Mouse (Mus musculus): ENCODE results near the gene Polq. TPM values are rescaled to one million over a fixed set of nuclear protein-coding genes. Genes with fewer than 3 reads are reported as not detected.

The Polq gene
- total and polyA plus RNA-seq, 3 experiments: 19.1 to 27.0 (median 23.6) TPM

GRCm38 (mm10) chr16:36987399-36987798 is 24.2 kb upstream of the Polq start:
- Histone ChIP-seq H3K4me3 (replicated peaks in 1 of 3; ENCODE audit: low read depth in 2 of 3, low read length in 2 of 3, poor library complexity in 1 of 3) (no peak overlapping the region), H3K27ac (ENCODE audit: insufficient read depth, low read depth) (no peak overlapping the region), H3K9ac (ENCODE audit: insufficient read depth, low read depth) (no peak overlapping the region), H3K4me1 (ENCODE audit: control insufficient read depth in 1 of 2, insufficient read depth in 2 of 2) (peaks cover 30 to 74% of the 10 kb centered on the region in 2 experiments), H3K27me3 (replicated peaks) (no peaks in the 10 kb centered on the region), H3K4me2 (ENCODE audit: insufficient read depth, low read depth, poor library complexity, severe bottlenecking) (no peak overlapping the region), H3K79me2 (replicated peaks; ENCODE audit: control insufficient read depth, extremely low read depth, insufficient read depth, poor library complexity, severe bottlenecking) (no peaks in the 10 kb centered on the region), H3K36me3 (replicated peaks in 1 of 2; ENCODE audit: control insufficient read depth in 1 of 2, insufficient read depth in 1 of 2, low read length in 1 of 2) (no peaks in the 10 kb centered on the region), H3K9me3 (replicated peaks; ENCODE audit: low read length) (peaks cover 1% of the 10 kb centered on the region)
- no peak for TF ChIP-seq MAFK (IDR thresholded peaks at IDR 0.05; ENCODE audit: insufficient replicate concordance, low read length)
- TF ChIP-seq ZNF384 (IDR thresholded peaks at IDR 0.05; ENCODE audit: low read depth, low read length): no peak
- TF ChIP-seq JUND (conservative IDR thresholded peaks at IDR 0.05; ENCODE audit: low read depth, low read length): no peak
- no peak for TF ChIP-seq ZKSCAN1 (IDR thresholded peaks at IDR 0.05; ENCODE audit: borderline replicate concordance, low read depth, low read length)
- no peak for TF ChIP-seq USF2 (conservative IDR thresholded peaks at IDR 0.05; ENCODE audit: low read depth, low read length)
- TF ChIP-seq SIN3A (IDR thresholded peaks at IDR 0.05; ENCODE audit: low read length): no peak
- no peak for TF ChIP-seq NELFE (IDR thresholded peaks at IDR 0.05; ENCODE audit: low read depth, low read length)
- no peak for DNase-seq (ENCODE audit: extremely low read depth)
- in situ Hi-C loops (cut with MboI; ENCODE audit: low pct_ligation_motif_present, low pct_unique_long_range_greater_than_20kb, low sequenced_read_pairs): no loop called here
- dilution Hi-C loops (cut with MboI; ENCODE audit: extremely low pct_ligation_motif_present, extremely low pct_unique_long_range_greater_than_20kb, low sequenced_read_pairs): no loop called here

- dilution Hi-C loops (cut with MboI; ENCODE audit: extremely low pct_ligation_motif_present, extremely low pct_unique_long_range_greater_than_20kb, low sequenced_read_pairs): no loop called here
- no peak for DNase-seq (ENCODE audit: extremely low read depth)
- Histone ChIP-seq H3K4me3 (replicated peaks in 1 of 3; ENCODE audit: low read depth in 2 of 3, low read length in 2 of 3, poor library complexity in 1 of 3) (no peak overlapping the region), H3K4me2 (ENCODE audit: insufficient read depth, low read depth, poor library complexity, severe bottlenecking) (no peak overlapping the region), H3K27ac (ENCODE audit: insufficient read depth, low read depth) (no peak overlapping the region), H3K4me1 (ENCODE audit: control insufficient read depth in 1 of 2, insufficient read depth in 2 of 2) (peaks cover 30 to 70% of the 10 kb centered on the region in 2 experiments), H3K27me3 (replicated peaks) (no peaks in the 10 kb centered on the region), H3K9me3 (replicated peaks; ENCODE audit: low read length) (peaks cover 8% of the 10 kb centered on the region), H3K79me2 (replicated peaks; ENCODE audit: control insufficient read depth, extremely low read depth, insufficient read depth, poor library complexity, severe bottlenecking) (no peaks in the 10 kb centered on the region), H3K9ac (ENCODE audit: insufficient read depth, low read depth) (no peak overlapping the region), H3K36me3 (replicated peaks in 1 of 2; ENCODE audit: control insufficient read depth in 1 of 2, insufficient read depth in 1 of 2, low read length in 1 of 2) (no peaks in the 10 kb centered on the region)
- in situ Hi-C loops (cut with MboI; ENCODE audit: low pct_ligation_motif_present, low pct_unique_long_range_greater_than_20kb, low sequenced_read_pairs): no loop called here
- TF ChIP-seq CTCF (conservative IDR thresholded peaks at IDR 0.05 in 1 of 2, IDR thresholded peaks at IDR 0.05 in 1 of 2; ENCODE audit: low read depth in 2 of 2, low read length in 2 of 2) (no peak), EP300 (IDR thresholded peaks at IDR 0.05; ENCODE audit: low read length) (no peak), MEF2A (IDR thresholded peaks at IDR 0.05; ENCODE audit: borderline replicate concordance, low read depth, low read length) (no peak), NELFE (IDR thresholded peaks at IDR 0.05; ENCODE audit: low read depth, low read length) (no peak), ZC3H11A (IDR thresholded peaks at IDR 0.05; ENCODE audit: low read depth, low read length) (no peak)
Measured at GRCm38 (mm10) chr16:36988066-36988465, 23.5 kb upstream of the Polq start.

GRCm38 (mm10) chr16:36989493-36989892 is 22.1 kb upstream of the Polq start:
- in situ Hi-C loops (cut with MboI; ENCODE audit: low pct_ligation_motif_present, low pct_unique_long_range_greater_than_20kb, low sequenced_read_pairs): no loop called here
- Histone ChIP-seq H3K27me3 (replicated peaks) (no peaks in the 10 kb centered on the region), H3K4me2 (ENCODE audit: insufficient read depth, low read depth, poor library complexity, severe bottlenecking) (peak overlapping the region; percentile 85), H3K4me1 (ENCODE audit: control insufficient read depth in 1 of 2, insufficient read depth in 2 of 2) (peaks cover 28 to 63% of the 10 kb centered on the region in 2 experiments), H3K27ac (ENCODE audit: insufficient read depth, low read depth) (peak overlapping the region; percentile 79), H3K9me3 (replicated peaks; ENCODE audit: low read length) (peaks cover 9% of the 10 kb centered on the region), H3K36me3 (replicated peaks in 1 of 2; ENCODE audit: control insufficient read depth in 1 of 2, insufficient read depth in 1 of 2, low read length in 1 of 2) (no peaks in the 10 kb centered on the region), H3K9ac (ENCODE audit: insufficient read depth, low read depth) (peak overlapping the region; percentile 71), H3K4me3 (replicated peaks in 1 of 3; ENCODE audit: low read depth in 2 of 3, low read length in 2 of 3, poor library complexity in 1 of 3) (peak overlapping the region; percentile 43 to 55 (median 44)), H3K79me2 (replicated peaks; ENCODE audit: control insufficient read depth, extremely low read depth, insufficient read depth, poor library complexity, severe bottlenecking) (no peaks in the 10 kb centered on the region)
- DNase-seq (ENCODE audit: extremely low read depth): peak; percentile 97
- dilution Hi-C loops (cut with MboI; ENCODE audit: extremely low pct_ligation_motif_present, extremely low pct_unique_long_range_greater_than_20kb, low sequenced_read_pairs): no loop called here
- TF ChIP-seq MEF2A (IDR thresholded peaks at IDR 0.05; ENCODE audit: borderline replicate concordance, low read depth, low read length) (peak; percentile 74), UBTF (IDR thresholded peaks at IDR 0.05; ENCODE audit: low read depth, low read length) (peak; percentile 26; the same call in 1 of the 2 replicates), MXI1 (IDR thresholded peaks at IDR 0.05; ENCODE audit: low read depth, low read length) (peak; percentile 65), EP300 (IDR thresholded peaks at IDR 0.05; ENCODE audit: low read length) (peak; percentile 82), SMC3 (IDR thresholded peaks at IDR 0.05; ENCODE audit: low read depth, low read length) (peak; percentile 53), MAFK (IDR thresholded peaks at IDR 0.05; ENCODE audit: insufficient replicate concordance, low read length) (peak; percentile 88), IRF4 (IDR thresholded peaks at IDR 0.05; ENCODE audit: low read depth, low read length) (peak; percentile 81), USF2 (conservative IDR thresholded peaks at IDR 0.05; ENCODE audit: low read depth, low read length) (0 out of 2 replicates have a peak, but pooled peaks have one; percentile 8), ETS1 (conservative IDR thresholded peaks at IDR 0.05; ENCODE audit: low read depth, low read length) (peak; percentile 84), CHD1 (IDR thresholded peaks at IDR 0.05; ENCODE audit: low read depth, low read length) (no peak), JUN (IDR thresholded peaks at IDR 0.05; ENCODE audit: insufficient read depth, low read depth, low read length) (peak; percentile 30; the same call in 1 of the 2 replicates), CHD2 (IDR thresholded peaks at IDR 0.05; ENCODE audit: low read length) (peak; percentile 54; the same call in 1 of the 2 replicates), KAT2A (IDR thresholded peaks at IDR 0.05; ENCODE audit: insufficient replicate concordance, low read length) (no peak), ELF1 (IDR thresholded peaks at IDR 0.05; ENCODE audit: low read depth, low read length) (no peak; the same call in 1 of the 2 replicates), NELFE (IDR thresholded peaks at IDR 0.05; ENCODE audit: low read depth, low read length) (no peak; the same call in none of the 2 replicates), JUND (conservative IDR thresholded peaks at IDR 0.05; ENCODE audit: low read depth, low read length) (0 out of 2 replicates have a peak, but pooled peaks have one; percentile 25), NRF1 (IDR thresholded peaks at IDR 0.05; ENCODE audit: low read depth, low read length) (no peak), RCOR1 (conservative IDR thresholded peaks at IDR 0.05; ENCODE audit: low read depth, low read length) (no peak), POLR2A (IDR thresholded peaks at IDR 0.05; ENCODE audit: low read depth, low read length) (peak; percentile 65), HCFC1 (IDR thresholded peaks at IDR 0.05; ENCODE audit: low read depth, low read length) (peak; percentile 49)

Data from CH12.LX (cell line).